ENCODE assay signal across 8 mouse cellular contexts in genomic region chr16:31507794-31508526, GRCm38 (mm10).
A peak's percentile ranks its signal among the peaks of the same experiment; 100 is the strongest.
DNase-seq lines count a peak whose midpoint lies in the region; ATAC-seq and TF ChIP-seq lines count a peak whose summit lies in the region.

No protein-coding gene starts in this region.

- H3K36me3 ChIP-seq in intestine, embryonic 15.5 days, result no peaks in the 10 kb centered on the region

- DNase-seq in left cerebral cortex, adult 2 months (ENCODE audit: extremely low spot score in 1 of 2, low spot score in 2 of 2), result peak in 1 of 2 experiments; percentile 14
- no peak for DNase-seq in left cerebral cortex, postnatal 14 days (ENCODE audit: low spot score in 2 of 2)
- peak; percentile 82 for DNase-seq in c-Kit-positive CD71-positive TER-119-negative erythroid progenitor cells, embryonic 14.5 days (ENCODE audit: low read depth)
- peak; percentile 30 for DNase-seq in lung, postnatal 14 days
- peak; percentile 61 for DNase-seq in testis, postnatal 10 days (ENCODE audit: low spot score)
- DNase-seq in cerebellum, adult 11 months, result no peak
- no peak for DNase-seq in layer of hippocampus, adult 8-10 months (ENCODE audit: low spot score in 2 of 2)

- no peak overlapping the region for H3K4me3 ChIP-seq in left cerebral cortex, adult 2 months
- no peak overlapping the region for H3K4me3 ChIP-seq in intestine, embryonic 15.5 days (replicated peaks)

- intact Hi-C loops in left cerebral cortex, adult 2 months (cut with DNase I), result no loop called here
- intact Hi-C loops in left cerebral cortex, postnatal 14 days (cut with DNase I), result no loop called here

- TF ChIP-seq CTCF in left cerebral cortex, adult 2 months (IDR thresholded peaks at IDR 0.05), result no peak

- peak; percentile 54 for ATAC-seq in intestine, embryonic 15.5 days

- no peak overlapping the region for H3K9ac ChIP-seq in intestine, embryonic 15.5 days

- peaks cover 21% of the 10 kb centered on the region for H3K4me1 ChIP-seq in intestine, embryonic 15.5 days (replicated peaks)

- no peaks in the 10 kb centered on the region for H3K9me3 ChIP-seq in intestine, embryonic 15.5 days

- peak overlapping the region; percentile 74 for H3K27ac ChIP-seq in left cerebral cortex, adult 2 months
- peak overlapping the region; percentile 83 for H3K27ac ChIP-seq in intestine, embryonic 15.5 days

- peak overlapping the region; percentile 46 for H3K4me2 ChIP-seq in intestine, embryonic 15.5 days (replicated peaks)

- no peaks in the 10 kb centered on the region for H3K27me3 ChIP-seq in intestine, embryonic 15.5 days (replicated peaks)

- 38% methylated on average over 14 of the region's 14 CpGs for WGBS in intestine, embryonic 15.5 days

Comparison
In these comparisons a context has a peak if more than half of its experiments do, and no peak if none do; other contexts are left out.
1. DNase-seq: peak in c-Kit-positive CD71-positive TER-119-negative erythroid progenitor cells, embryonic 14.5 days (single experiment), lung, postnatal 14 days (single experiment) and testis, postnatal 10 days (single experiment); none in left cerebral cortex, postnatal 14 days (0 of 2), cerebellum, adult 11 months (single experiment) and layer of hippocampus, adult 8-10 months (0 of 2).